Mouse (Mus musculus): ENCODE results near the gene Ptn. TPM values are rescaled to one million over a fixed set of nuclear protein-coding genes. Genes with fewer than 3 reads are reported as not detected.
"Not testable (repeated sequence)": the region's sequence is repeated elsewhere in the genome, so short reads cannot be mapped to it uniquely, and the experiment has no call there.

Ptn gene
- total and polyA plus RNA-seq, 2 experiments from 2014 or later: 486 to 1,122 TPM

GRCm38 (mm10) chr6:36769012-36769411, 41.0 kb downstream of the Ptn start:
- Histone ChIP-seq H3K9ac (replicated peaks; ENCODE audit: low read length, poor library complexity, severe bottlenecking) (no peak overlapping the region), H3K4me2 (ENCODE audit: low read depth, low read length, poor library complexity, severe bottlenecking) (no peak overlapping the region), H3K27ac (ENCODE audit: low read depth, low read length) (no peak overlapping the region), H3K9me3 (ENCODE audit: low read length) (no peaks in the 10 kb centered on the region), H3K4me3 (ENCODE audit: low read depth, low read length) (no peak overlapping the region), H3K4me1 (ENCODE audit: insufficient read depth, low read length) (no peaks in the 10 kb centered on the region), H3K36me3 (ENCODE audit: insufficient read depth, low read length) (peaks cover 7% of the 10 kb centered on the region; the same call in 1 of the 2 replicates), H3K27me3 (ENCODE audit: insufficient read depth, low read length) (no peaks in the 10 kb centered on the region)
- no peak for ATAC-seq (ENCODE audit: low FRiP score)
- no peak for DNase-seq (ENCODE audit: low spot score)
- TF ChIP-seq CTCF (IDR thresholded peaks at IDR 0.05): no peak
- WGBS: 74% methylated on average over 3 of the region's 3 CpGs

- Histone ChIP-seq H3K9me3 (ENCODE audit: low read length) (no peaks in the 10 kb centered on the region), H3K36me3 (ENCODE audit: insufficient read depth, low read length) (peaks cover 2% of the 10 kb centered on the region; the same call in 1 of the 2 replicates), H3K27ac (ENCODE audit: low read depth, low read length) (no peak overlapping the region), H3K4me2 (ENCODE audit: low read depth, low read length, poor library complexity, severe bottlenecking) (no peak overlapping the region), H3K9ac (replicated peaks; ENCODE audit: low read length, poor library complexity, severe bottlenecking) (no peak overlapping the region), H3K4me3 (ENCODE audit: low read depth, low read length) (no peak overlapping the region), H3K27me3 (ENCODE audit: insufficient read depth, low read length) (no peaks in the 10 kb centered on the region), H3K4me1 (ENCODE audit: insufficient read depth, low read length) (no peaks in the 10 kb centered on the region)
- 85% methylated on average over 3 of the region's 3 CpGs for WGBS
- TF ChIP-seq CTCF (IDR thresholded peaks at IDR 0.05): no peak
- no peak for ATAC-seq (ENCODE audit: low FRiP score)
- DNase-seq (ENCODE audit: low spot score): no peak
These were observed 43.1 kb downstream of the Ptn start for GRCm38 (mm10) chr6:36766941-36767340.

- ATAC-seq (ENCODE audit: low FRiP score): peak; percentile 41; the same call in 1 of the 2 replicates
- H3K4me2 ChIP-seq (ENCODE audit: low read depth, low read length, poor library complexity, severe bottlenecking): no peak overlapping the region
These were observed 54.8 kb downstream of the Ptn start for GRCm38 (mm10) chr6:36755001-36755885.

DNA sequence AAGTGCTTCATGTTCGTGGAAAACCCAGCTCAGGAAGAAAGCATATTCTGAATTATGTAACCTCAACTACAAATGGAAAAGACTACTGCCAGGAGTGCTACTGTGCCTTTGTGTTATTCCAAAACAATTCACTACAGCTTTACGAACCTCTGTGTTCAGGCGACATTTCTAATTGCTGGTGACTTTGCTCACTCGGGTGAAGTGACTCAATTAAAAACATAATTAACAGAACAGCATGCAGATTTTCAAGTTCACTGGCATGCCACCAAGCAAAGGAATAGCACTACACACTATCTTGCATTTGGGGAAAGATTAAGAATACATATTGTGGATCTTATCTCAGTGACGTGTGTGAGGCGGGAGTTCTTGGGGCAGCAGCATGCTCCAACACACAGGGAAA, 57.1 kb downstream of the Ptn start:
- Histone ChIP-seq H3K9ac (replicated peaks; ENCODE audit: low read length, poor library complexity, severe bottlenecking) (no peak overlapping the region), H3K4me1 (ENCODE audit: insufficient read depth, low read length) (no peaks in the 10 kb centered on the region), H3K27me3 (ENCODE audit: insufficient read depth, low read length) (no peaks in the 10 kb centered on the region), H3K4me3 (ENCODE audit: low read depth, low read length) (no peak overlapping the region), H3K27ac (ENCODE audit: low read depth, low read length) (no peak overlapping the region; the same call in 1 of the 2 replicates), H3K4me2 (ENCODE audit: low read depth, low read length, poor library complexity, severe bottlenecking) (no peak overlapping the region), H3K9me3 (ENCODE audit: low read length) (no peaks in the 10 kb centered on the region), H3K36me3 (ENCODE audit: insufficient read depth, low read length) (no peaks in the 10 kb centered on the region)
- no peak for TF ChIP-seq CTCF (IDR thresholded peaks at IDR 0.05)
- no peak for ATAC-seq (ENCODE audit: low FRiP score)
- peak; percentile 55 for DNase-seq (ENCODE audit: low spot score)
- WGBS: 51% methylated on average over 6 of the region's 6 CpGs

More at GRCm38 (mm10) chr6:36755001-36755885, 54.8 kb downstream of the Ptn start:
- no peaks in the 10 kb centered on the region for H3K27me3 ChIP-seq (ENCODE audit: insufficient read depth, low read length)
- no peaks in the 10 kb centered on the region for H3K9me3 ChIP-seq (ENCODE audit: low read length)
- DNase-seq (ENCODE audit: low spot score): peak; percentile 53
- H3K27ac ChIP-seq (ENCODE audit: low read depth, low read length): peak overlapping the region; percentile 28; the same call in 1 of the 2 replicates
- H3K4me1 ChIP-seq (ENCODE audit: insufficient read depth, low read length): no peaks in the 10 kb centered on the region
- 41% methylated on average over 10 of the region's 10 CpGs for WGBS
- H3K9ac ChIP-seq (replicated peaks; ENCODE audit: low read length, poor library complexity, severe bottlenecking): no peak overlapping the region
- no peaks in the 10 kb centered on the region for H3K36me3 ChIP-seq (ENCODE audit: insufficient read depth, low read length)
- no peak for TF ChIP-seq CTCF (IDR thresholded peaks at IDR 0.05)
- H3K4me3 ChIP-seq (ENCODE audit: low read depth, low read length): no peak overlapping the region

DNA sequence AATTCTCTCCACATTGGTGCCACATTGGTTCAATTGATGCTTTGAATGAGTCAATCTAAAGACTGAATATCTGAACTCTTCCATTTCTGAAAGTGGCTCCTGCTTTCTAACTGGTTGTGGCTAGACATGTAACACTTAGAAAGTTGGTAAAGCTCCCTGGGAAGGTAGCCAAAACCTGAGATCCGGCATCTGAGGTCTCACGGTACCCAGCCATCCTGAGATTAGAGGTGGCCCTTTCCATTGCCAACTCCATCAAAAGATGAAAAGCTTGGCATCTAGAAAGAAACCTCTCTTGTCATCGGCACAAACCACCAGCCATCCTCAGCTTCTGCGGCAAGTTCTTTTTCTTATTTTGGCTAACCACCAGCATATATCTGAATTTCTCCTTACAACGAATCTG, 70.2 kb downstream of the Ptn start:
- no peak overlapping the region for H3K27ac ChIP-seq (ENCODE audit: low read depth, low read length)
- H3K36me3 ChIP-seq (ENCODE audit: insufficient read depth, low read length): peaks cover 13% of the 10 kb centered on the region; the same call in 1 of the 2 replicates
- no peak overlapping the region for H3K4me3 ChIP-seq (ENCODE audit: low read depth, low read length)
- no peak overlapping the region for H3K4me2 ChIP-seq (ENCODE audit: low read depth, low read length, poor library complexity, severe bottlenecking)
- no peak for TF ChIP-seq CTCF (IDR thresholded peaks at IDR 0.05)
- ATAC-seq (ENCODE audit: low FRiP score): no peak
- H3K27me3 ChIP-seq (ENCODE audit: insufficient read depth, low read length): no peaks in the 10 kb centered on the region
- WGBS: 83% methylated on average over 5 of the region's 5 CpGs
- H3K9me3 ChIP-seq (ENCODE audit: low read length): no peaks in the 10 kb centered on the region
- H3K4me1 ChIP-seq (ENCODE audit: insufficient read depth, low read length): no peaks in the 10 kb centered on the region
- no peak overlapping the region for H3K9ac ChIP-seq (replicated peaks; ENCODE audit: low read length, poor library complexity, severe bottlenecking)
- DNase-seq (ENCODE audit: low spot score): no peak

- H3K9me3 ChIP-seq (ENCODE audit: low read length): no peaks in the 10 kb centered on the region; the same call in 1 of the 2 replicates
- peaks cover 14% of the 10 kb centered on the region for H3K36me3 ChIP-seq (ENCODE audit: insufficient read depth, low read length)
- H3K9ac ChIP-seq (replicated peaks; ENCODE audit: low read length, poor library complexity, severe bottlenecking): no peak overlapping the region
- no peak for ATAC-seq (ENCODE audit: low FRiP score)
- H3K4me2 ChIP-seq (ENCODE audit: low read depth, low read length, poor library complexity, severe bottlenecking): no peak overlapping the region
- TF ChIP-seq CTCF (IDR thresholded peaks at IDR 0.05): no peak
- H3K27me3 ChIP-seq (ENCODE audit: insufficient read depth, low read length): no peaks in the 10 kb centered on the region
- WGBS: 55% methylated on average over 2 of the region's 2 CpGs
- no peak overlapping the region for H3K27ac ChIP-seq (ENCODE audit: low read depth, low read length)
- no peak for DNase-seq (ENCODE audit: low spot score)
- no peaks in the 10 kb centered on the region for H3K4me1 ChIP-seq (ENCODE audit: insufficient read depth, low read length)
- no peak overlapping the region for H3K4me3 ChIP-seq (ENCODE audit: low read depth, low read length)
These were observed 73.3 kb downstream of the Ptn start for GRCm38 (mm10) chr6:36736763-36737162.

- ATAC-seq (ENCODE audit: low FRiP score): not testable (repeated sequence)
These were observed 74.4 kb downstream of the Ptn start for GRCm38 (mm10) chr6:36735622-36736021.

GRCm38 (mm10) chr6:36729811-36730210, 80.2 kb downstream of the Ptn start:
- not testable (repeated sequence) for DNase-seq (ENCODE audit: low spot score); H3K27me3 ChIP-seq (ENCODE audit: insufficient read depth, low read length); ATAC-seq (ENCODE audit: low FRiP score); H3K9me3 ChIP-seq (ENCODE audit: low read length); H3K36me3 ChIP-seq (ENCODE audit: insufficient read depth, low read length); H3K4me2 ChIP-seq (ENCODE audit: low read depth, low read length, poor library complexity, severe bottlenecking); H3K4me1 ChIP-seq (ENCODE audit: insufficient read depth, low read length); H3K9ac ChIP-seq (replicated peaks; ENCODE audit: low read length, poor library complexity, severe bottlenecking); H3K27ac ChIP-seq (ENCODE audit: low read depth, low read length); H3K4me3 ChIP-seq (ENCODE audit: low read depth, low read length)
- WGBS: 96% methylated on average over 7 of the region's 7 CpGs

More at GRCm38 (mm10) chr6:36735622-36736021, 74.4 kb downstream of the Ptn start:
- H3K27me3 ChIP-seq (ENCODE audit: insufficient read depth, low read length); H3K9ac ChIP-seq (replicated peaks; ENCODE audit: low read length, poor library complexity, severe bottlenecking); H3K4me3 ChIP-seq (ENCODE audit: low read depth, low read length); H3K27ac ChIP-seq (ENCODE audit: low read depth, low read length); H3K4me1 ChIP-seq (ENCODE audit: insufficient read depth, low read length); DNase-seq (ENCODE audit: low spot score); H3K9me3 ChIP-seq (ENCODE audit: low read length); H3K4me2 ChIP-seq (ENCODE audit: low read depth, low read length, poor library complexity, severe bottlenecking): not testable (repeated sequence)
- H3K36me3 ChIP-seq (ENCODE audit: insufficient read depth, low read length): peaks cover 15% of the 10 kb centered on the region
- WGBS: 83% methylated on average over 4 of the region's 4 CpGs
